Mouse (Mus musculus): ENCODE data around the gene Elavl4. TPM values are rescaled to one million over a fixed set of nuclear protein-coding genes. Genes with fewer than 3 reads are reported as not detected.

Gene Elavl4
- total RNA-seq, 2 experiments from 2014 or later, result 0.20 to 0.50 TPM

DNA sequence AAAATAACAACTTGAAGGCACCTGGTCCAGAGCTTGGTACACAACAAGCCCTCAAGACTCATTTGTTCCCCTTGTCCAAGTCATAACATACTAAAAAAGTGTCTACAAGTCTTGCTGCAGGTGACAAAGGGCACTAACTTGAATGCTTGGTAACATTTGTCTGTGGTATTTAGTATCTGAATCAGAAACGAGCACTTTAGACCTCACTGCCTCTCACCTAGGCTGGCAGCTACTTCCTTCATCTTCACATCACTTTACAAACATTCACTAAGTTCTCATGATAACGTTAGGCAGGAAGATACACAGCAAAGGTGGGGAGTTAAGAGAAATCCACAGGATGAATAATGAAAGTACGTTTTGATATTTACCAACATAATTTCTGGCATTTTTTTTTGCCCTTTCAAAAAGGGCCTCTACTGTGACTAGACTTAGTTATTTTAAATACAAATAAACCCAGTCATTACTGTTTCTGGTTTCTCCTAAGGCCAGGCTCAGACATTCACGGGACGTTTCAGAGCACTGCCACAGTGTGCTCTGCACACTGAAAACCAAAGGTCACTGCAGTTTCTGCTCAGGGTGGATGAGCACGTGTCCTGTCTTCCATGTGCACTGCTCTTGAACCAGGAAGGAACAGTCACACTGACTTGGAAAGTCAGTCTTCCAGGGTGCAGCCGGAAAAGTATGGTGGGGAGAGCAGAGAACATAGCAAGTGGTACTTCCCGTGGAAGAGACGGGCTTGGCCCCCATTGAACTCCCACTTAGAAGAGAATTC, 84.7 kb downstream of the Elavl4 start:
- DNase-seq, result no peak
- intact Hi-C loops (cut with DNase I), result no loop called here

DNA sequence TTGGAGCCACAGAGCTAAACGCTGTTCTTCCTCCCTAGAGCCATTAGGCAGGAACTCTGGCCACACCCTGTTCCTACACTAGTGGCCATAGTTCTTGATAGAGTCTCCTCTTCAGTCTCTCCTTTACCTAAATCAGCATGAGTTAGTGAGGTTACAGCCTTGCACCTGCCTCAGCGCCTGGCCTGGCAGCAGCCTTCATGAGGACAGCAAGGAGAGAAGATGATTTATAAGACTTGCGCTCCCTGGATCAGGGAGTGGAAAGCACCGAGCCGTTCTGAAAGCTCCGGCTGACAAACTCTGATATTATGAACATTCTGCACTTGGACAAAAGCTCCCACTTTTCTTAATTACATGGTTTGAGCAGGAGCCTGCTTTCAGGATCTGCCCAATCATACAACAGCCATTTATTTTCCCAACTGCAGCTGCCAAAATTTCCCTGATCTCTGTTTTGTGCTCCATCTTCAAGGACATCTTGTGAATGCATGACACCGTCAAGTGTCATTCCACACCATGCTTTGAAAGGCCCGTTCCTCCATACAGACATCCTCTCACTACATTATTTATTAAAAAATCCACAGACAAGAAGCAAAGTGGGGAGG, 87.3 kb downstream of the Elavl4 start:
- intact Hi-C loops (cut with DNase I), result no loop called here
- no peak for DNase-seq

DNA sequence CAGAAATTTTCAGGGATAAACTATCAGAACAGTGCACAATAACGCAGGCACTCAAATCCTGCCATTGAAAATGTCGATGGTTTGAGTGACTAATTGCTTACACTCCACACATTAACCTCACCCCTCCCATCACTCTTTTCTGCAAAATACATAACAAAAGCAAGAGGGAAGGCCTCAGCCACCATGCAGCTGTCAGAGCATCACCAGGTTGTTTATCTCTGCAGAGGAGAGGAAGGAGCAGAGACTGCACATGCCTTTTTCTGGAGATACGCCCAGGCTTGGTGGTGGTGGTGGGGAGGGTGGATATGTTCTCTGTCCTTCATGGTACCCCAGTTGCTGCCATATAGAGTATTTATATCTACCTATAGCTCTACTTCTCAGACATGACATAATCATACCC, 94.3 kb downstream of the Elavl4 start:
- DNase-seq, result no peak

DNA sequence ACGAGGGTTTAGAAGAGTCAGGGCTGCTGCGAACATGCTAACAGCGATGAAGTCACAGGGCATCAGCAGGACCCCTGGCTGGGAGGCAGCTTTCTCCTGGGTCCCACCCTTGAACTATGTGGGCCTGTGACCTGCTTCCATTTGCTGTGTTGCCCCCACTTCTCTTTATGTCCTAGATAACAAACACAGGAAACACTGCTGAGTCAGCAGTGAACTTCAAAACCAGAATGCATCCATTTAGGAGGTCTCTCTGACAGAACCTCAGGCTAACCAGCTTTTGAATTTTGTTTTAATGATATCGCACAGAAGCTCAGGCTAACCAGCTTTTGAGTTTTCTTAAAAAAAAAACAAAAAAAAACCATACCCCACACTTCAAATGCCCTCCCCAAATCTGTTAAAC, 96.1 kb downstream of the Elavl4 start:
- no peak for DNase-seq
- intact Hi-C loops (cut with DNase I), result no loop called here

More for the DNA sequence above, 94.3 kb downstream of the Elavl4 start:
- intact Hi-C loops (cut with DNase I), result no loop called here

DNA sequence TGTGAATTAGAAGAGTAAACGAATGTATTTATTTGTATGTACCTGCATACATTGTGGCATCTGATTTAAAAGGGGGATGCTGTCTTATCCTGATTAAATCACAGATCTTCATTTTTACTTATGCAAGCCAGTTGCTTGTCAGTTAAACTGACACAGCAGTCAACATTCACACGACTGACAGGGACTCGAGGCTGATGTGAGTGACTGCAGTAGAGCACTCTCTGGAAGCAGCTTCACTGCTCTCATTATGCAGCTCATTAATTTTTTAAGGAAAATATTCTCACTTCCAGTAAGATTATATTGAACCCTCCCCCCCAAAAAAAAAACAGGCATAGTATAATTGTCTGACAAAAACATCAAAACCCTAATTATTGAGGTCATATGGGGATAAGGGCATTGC, 101.7 kb downstream of the Elavl4 start:
- intact Hi-C loops (cut with DNase I), result no loop called here
- no peak for DNase-seq

DNA sequence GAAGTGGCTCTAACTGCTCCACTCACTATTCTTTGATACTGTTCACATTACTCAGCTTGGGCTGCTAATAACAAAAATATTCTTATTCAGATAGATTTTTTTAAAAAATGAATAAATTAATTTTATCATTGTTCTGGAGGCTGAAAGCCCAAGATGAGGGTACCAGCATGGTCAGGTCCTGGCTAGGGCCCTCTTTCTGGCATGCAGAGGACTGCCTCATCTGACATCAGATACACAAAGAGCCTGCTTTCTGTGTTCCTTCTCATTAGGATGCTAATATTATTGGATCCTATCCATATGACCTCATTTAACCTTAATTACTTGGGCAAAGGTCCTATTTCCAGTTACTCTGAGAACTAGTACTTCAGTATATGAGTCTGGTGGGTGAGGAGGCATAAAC, 108.8 kb downstream of the Elavl4 start:
- intact Hi-C loops (cut with DNase I), result no loop called here
- no peak for DNase-seq

DNA sequence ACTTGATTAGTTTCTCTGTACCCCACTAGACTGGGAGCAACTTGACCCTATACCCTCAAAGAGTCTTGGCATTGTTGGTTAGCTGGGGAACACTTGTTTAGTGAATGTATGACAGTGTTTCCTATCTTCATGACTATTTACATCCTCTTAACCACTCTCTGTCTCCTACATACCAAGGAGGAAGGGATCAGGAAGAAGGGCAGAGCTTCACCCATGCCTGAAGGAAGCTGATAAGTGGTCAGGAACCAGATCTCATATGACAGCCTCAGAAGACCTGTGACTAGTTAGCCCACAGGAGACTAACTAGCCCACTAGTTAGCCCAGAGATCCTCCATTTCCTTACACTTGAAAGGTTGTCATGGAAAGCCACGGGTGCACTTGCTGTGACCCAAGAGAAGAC, 117.2 kb downstream of the Elavl4 start:
- intact Hi-C loops (cut with DNase I), result no loop called here
- no peak for DNase-seq

DNA sequence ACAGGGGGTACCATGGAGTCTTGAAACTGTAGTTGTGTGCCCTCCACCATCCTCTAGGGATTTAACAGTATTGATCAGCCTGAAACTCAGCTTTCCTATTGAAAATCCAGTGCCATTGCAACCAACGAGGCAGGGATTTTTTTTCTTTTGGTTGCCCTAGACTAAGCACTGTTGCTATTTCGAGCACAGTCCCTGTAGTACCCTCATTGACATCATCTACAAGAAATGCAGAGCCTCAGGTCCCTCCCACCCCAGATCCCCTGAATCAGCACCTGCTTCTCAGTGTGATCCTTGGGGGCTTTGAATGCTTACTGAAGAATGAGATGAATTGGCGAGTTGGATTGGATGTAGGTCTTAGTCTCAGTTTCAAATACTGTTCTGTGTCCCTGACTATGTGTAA, 119.4 kb downstream of the Elavl4 start:
- intact Hi-C loops (cut with DNase I), result no loop called here

DNA sequence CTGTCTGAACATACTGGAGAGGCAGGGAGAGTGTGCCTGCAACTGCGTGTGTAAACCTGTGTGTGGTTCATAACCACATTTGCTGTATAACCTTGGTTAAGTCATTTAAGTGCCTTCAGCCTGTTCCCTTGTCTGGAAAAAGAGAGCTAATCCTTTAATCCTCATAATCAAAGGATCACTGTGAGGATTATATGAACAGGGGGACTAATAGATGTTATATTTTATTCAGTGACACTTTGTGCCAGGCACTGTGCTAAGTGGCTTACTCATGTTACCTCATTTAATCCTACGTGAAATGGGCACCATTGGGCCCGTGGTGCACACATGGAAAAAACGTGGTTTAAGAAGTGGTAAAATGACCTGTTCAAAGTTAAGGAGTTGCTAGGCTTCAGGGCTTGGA, 119.9 kb downstream of the Elavl4 start:
- intact Hi-C loops (cut with DNase I), result no loop called here
- no peak for DNase-seq

More for the DNA sequence above, 119.4 kb downstream of the Elavl4 start:
- DNase-seq, result no peak

DNA sequence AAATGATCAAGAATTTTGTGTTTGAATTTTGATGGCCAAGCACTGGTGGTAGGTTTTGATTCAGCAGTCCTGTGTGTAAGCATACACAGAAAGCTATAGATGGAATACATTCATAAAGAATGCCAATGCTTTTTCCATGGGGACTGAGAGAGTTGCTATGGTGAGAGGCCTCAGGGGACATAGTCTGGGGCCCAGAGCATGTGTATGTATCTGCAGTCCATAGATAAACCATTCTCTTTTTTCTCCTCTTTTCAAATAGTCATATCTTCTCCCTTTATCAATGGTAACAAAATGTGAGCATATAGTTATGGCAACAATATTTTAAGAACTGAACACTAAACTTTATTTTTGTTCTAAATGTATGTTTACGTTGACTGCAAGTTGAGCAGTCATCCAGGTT, 122.1 kb downstream of the Elavl4 start:
- no peak for DNase-seq
- intact Hi-C loops (cut with DNase I), result no loop called here

DNA sequence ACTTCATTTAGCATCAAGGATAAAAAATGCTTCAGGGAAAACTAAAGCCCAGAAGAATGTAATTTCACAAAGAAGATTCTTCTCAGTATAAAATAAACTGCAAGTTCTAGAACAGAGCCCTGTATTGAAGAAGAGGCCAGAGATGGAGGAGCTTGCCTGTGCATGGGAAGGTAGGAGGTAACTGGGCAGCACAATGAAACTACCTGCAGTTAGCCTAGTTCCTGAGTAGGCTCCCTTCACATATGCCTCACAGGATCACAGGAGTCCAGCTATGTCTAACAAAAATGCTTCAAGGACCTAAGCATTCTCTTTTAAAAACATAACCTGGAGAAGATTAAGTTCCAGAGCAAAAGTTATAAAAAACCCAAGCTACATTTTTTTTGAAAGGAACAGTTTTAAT, 122.5 kb downstream of the Elavl4 start:
- intact Hi-C loops (cut with DNase I), result no loop called here
- no peak for DNase-seq

DNA sequence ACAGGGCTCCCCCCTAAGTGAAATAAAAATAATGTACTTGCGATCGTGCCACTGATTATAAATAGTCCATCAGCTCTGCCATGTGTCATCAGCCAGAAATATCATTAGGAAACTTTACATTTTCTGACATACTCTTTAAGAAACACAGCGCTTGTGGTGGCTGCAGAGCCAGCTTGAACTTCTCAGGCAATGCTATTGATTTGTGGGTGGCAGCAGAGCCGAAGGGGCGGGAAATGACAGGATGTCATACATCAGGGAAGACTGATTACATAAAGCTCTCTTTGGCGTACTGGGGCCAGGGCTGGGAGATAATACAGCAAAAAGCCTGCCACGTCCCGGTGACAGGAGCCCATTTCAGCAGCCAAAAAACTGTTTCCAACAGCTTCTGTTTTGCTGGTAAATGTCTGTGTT, 124.1 kb downstream of the Elavl4 start:
- intact Hi-C loops (cut with DNase I), result no loop called here
- no peak for DNase-seq

DNA sequence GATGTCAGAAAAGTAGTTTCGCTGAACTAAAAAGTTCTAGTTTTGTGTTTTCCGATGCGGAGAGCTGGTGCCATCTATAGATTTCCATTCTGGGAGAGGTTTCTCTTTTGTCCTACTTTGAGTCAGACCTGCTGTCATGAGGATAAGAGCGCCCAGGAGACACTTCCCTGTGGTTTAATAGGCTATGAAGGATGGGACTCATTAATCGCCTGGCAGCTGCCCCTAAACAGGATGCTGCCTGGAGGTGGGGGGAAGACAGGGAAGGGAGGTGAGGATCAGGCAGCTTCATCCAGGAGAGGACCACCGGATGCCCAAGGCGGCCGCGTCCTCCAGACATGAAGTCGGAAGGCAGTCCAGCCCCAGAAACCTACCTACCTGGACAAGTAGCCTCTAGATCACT, 126.2 kb downstream of the Elavl4 start:
- DNase-seq, result no peak
- intact Hi-C loops (cut with DNase I), result no loop called here

DNA sequence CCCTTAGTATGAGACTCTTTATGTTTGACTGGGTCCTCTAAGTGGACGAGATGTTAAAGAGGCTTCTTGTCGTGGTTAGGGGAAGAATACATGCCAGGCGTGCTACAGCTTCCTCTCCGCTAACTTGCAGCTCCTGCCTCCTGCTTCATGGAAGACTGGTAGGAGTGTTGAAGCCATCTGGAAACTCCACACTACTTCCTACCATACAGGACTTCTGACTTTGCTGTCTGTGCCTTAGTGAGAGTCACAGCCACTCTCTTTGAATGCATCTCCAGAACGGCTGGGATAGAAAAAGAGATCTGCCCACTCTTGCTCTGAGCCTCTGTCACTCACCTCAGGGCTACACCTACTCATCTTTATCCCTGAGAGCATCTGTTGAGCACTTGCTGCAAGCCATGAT, 132.9 kb downstream of the Elavl4 start:
- intact Hi-C loops (cut with DNase I), result no loop called here
- DNase-seq, result no peak

DNA sequence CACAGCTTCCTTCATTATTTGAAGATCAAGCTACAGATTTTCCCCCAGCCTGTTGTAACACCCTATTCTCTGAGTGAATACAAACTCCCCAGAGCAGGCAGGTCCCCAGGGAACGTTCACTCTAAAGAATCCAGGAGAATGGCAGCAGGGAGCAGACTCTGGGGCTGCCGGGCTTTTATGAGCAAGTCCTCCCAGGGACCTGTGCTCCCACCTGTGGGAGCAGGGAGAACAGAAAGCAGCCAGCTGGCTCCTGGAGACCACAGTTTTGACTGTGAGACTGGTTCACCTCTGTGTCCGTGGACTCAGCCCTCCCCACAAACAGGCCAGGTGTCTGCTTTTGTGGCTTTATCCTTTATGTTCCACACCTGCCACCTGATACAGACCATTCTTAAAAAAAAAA, 134.2 kb downstream of the Elavl4 start:
- no peak for DNase-seq
- intact Hi-C loops (cut with DNase I), result no loop called here

DNA sequence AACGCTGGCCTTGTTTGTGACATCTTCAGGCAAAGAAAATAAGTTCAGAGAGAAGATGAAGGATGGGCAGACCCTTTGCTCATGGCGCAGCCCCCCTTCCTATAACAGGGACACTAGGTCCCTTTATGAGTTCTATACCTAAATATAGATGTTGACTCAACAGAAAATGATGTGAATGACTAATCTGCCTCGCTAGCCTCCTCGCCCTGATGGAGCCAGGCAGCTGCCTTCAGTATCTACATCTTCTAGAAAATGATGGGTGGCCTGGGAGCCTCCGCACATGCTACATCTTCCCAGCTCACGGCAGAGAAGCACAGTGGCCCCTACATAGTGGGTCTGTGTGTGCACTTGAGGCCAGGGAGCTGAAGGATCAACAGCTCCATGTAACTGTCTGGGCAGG, 137.2 kb downstream of the Elavl4 start:
- intact Hi-C loops (cut with DNase I), result no loop called here
- no peak for DNase-seq

DNA sequence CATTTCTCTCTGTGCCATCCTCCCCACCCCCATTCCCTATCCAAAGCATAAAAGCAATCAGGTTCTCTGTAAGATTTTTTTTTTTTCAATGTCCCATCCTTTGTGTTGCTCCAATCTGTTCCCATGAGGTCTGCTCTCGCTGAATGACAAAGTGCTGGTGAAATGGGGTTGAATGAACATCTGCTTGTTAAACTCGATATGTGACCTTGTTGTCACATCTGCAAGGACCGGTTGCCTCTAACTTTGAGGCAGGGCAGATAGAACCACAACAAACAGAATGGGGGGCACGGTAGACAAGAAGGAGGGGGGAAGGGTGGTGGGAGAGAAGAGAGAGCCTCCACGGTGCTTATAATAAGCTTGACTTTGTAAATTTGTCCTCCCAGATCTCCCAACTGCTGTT, 138.0 kb downstream of the Elavl4 start:
- intact Hi-C loops (cut with DNase I), result no loop called here
- DNase-seq, result no peak

DNA sequence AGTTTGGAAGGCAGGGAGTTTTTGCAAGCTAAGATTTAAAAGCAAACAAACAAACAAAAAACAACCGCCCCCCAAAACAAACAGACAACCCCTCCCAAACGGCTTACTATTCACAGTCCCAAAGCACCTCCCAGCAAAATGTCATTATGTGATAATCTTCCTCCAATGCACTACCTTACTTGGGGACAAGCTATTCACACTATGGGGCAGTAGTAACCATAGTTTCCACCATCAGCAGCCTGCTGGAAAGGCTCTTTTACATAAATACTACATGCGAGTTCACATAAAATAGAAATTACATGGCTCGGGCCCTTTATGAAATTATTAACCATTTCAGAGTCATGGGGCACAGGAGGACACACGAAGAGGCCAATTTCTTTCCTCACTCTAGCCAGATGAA, 141.5 kb downstream of the Elavl4 start:
- intact Hi-C loops (cut with DNase I), result no loop called here
- DNase-seq, result no peak

DNA sequence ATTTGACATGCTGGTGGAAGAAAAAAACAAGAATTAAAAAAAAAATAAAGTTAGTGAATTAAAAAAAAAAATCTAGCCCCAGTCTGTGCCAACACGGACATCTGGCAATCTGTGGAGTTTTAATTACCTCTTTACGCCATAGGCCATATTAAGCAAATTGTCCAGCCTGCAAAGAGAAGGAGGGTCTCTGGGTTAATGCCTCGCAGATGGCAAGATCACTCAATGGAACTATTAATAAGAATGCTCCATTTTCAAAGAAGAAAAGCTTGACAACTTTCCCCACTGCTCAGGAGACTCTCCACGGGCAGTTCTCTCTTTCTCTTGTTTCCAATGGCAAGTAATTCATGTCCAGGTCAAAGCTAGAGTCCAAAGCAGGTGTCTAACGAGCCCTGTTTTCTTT, 142.1 kb downstream of the Elavl4 start:
- no peak for DNase-seq
- intact Hi-C loops (cut with DNase I), result no loop called here

DNA sequence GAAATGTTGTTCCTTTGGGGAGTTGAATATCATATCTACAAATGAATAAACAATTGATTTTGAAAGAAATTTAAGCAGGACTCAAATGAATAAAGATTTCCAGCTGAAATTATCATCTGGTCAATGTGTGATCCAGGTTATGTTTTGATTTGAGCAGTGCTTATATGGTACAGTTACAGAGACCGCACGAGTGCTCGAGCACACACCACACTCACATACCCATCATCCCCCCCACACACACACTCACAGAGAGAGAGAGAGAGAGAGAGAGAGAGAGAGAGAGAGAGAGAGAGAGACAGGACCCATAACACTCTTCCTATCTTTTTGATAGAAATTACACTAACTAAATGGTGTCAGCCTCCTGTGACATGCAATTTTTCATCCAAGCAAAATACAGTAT, 150.0 kb downstream of the Elavl4 start:
- no peak for DNase-seq
- intact Hi-C loops (cut with DNase I), result no loop called here

DNA sequence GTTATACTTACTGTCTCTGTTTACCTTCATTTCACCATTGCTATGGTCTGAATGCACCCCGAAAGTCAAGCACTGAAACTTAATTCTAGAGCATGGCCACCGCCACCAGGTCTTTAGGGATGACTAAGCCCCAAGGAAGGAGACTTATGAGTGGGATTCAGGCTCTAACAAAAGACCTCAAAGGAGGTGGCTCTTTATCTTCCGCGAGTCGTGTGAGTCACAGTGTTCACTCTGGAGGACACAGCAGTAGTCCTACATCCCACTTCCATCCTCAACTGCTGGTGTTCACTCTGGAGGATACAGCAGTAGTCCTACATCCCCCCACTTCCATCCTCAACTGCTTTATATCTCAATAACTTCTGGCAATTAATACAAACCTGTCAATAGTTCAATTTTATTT, 151.8 kb downstream of the Elavl4 start:
- DNase-seq, result no peak
- intact Hi-C loops (cut with DNase I), result no loop called here

DNA sequence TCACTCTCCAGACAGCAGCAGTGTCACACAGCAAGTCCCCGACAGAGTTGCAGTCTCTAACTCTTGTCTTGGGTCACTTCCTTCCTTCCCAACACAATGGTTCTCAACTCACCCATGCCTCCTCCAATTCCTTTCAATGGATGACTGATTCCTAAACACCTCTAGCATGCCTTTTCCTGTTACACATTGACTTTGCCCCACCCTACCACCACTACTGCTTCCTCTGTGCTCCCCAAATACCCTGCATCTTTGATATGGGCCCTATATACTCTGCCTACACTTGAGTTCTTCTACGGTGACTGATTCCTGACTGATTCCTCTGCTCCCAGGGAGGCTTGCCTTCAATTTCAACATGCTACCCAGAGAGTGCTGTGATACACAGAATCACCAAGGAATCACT, 153.1 kb downstream of the Elavl4 start:
- intact Hi-C loops (cut with DNase I), result no loop called here

DNA sequence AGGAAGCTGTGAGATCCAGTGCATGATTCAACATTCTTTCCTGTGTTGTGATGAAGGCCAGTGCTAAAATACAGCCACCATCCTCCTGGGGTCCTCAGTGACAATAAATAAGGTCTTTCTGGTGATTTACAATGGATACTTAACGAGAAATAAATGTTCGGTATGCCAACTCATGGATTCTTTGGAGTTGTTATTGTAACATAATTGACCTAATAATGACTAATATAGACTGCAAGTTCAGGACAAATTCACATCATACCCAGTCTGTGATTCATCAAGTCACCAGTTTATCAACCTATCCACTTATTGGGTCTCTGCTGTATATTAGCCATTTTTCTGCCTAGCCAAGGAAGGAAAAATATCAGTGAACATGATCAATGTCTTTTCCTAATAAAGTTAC, 174.4 kb downstream of the Elavl4 start:
- intact Hi-C loops (cut with DNase I), result no loop called here
- DNase-seq, result no peak

More for the DNA sequence above, 153.1 kb downstream of the Elavl4 start:
- DNase-seq, result no peak
